Mouse (Mus musculus) urinary bladder, adult 18-20 months (tissue): ENCODE data around the gene Unc5b.
A peak's percentile ranks its signal among the peaks of the same experiment; 100 is the strongest.

Experiments used
- DNase-seq, 2 experiments: peaks; one replicate each; pipeline ENCODE4 v3.0.0; 2022; ENCODE audit warnings: low spot score in 2 of 2, mixed read lengths in 2 of 2

Gene Unc5b

DNA sequence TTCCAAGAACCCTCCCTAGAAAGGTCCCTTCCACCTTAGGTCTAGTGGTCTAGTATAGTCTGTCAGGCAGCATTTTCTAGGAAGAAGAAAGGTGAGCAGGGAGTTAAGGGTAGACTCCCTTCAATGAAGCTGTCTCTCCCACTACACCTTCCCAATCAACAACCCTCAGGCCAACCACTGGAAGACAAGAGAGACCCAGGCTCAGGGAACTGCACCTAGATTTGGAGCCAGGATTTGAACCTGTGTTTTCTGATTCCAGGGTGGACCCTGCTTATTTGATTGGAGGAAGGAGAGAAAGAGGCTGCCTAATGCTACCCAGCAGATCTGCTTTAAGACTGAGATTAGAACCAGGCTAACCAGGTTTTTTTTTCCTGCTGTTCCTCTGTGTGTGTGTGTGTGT lies 10.1 kb downstream of the Unc5b start:
- DNase-seq, result no peak

DNA sequence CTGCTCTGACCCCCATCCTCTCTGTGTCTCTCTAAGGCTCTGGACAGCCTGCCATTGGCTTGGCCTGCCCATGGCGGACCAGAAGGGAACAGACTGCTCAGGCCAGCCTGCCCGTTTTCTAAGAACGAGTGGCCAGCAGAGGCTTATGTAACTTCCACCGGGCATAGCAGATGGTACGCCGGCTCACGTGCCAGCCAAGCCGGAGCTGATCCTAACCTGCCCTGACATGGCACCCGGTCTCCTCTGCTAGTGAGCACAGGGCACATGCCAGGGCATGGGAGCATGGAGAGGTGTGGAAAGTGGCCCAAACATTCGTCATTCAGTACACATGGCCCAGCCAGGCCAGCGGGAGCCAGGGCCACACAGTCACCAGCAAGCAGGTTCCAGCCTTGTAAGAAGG lies 10.8 kb downstream of the Unc5b start:
- peak; percentile 73 to 85 for DNase-seq

DNA sequence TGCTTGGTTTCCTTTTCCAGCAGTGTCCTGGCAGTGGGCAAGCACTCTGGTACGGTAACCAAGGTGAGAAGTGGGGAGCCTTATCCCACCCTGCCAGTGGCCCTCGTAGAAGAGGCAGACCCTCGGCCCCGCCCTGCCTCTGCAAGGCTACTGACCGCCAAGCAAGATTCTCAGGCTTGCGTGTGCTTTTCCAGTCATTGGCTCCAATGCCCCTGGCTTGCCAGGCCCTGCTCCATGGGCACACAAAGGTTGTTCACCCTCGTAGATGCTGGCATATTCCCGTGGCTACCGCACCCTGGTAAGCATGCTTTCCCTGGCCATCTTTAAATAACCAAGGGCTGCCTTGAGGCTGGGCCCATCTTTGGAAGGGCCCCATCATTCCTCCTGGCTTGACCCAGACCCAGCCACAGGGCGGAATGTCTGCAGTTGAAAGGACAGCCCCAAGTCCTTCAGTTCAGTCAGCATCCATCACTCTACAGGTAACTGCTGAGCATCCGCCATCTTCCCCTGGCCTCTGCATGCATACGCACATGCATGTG lies 11.7 kb downstream of the Unc5b start:
- no peak for DNase-seq

DNA sequence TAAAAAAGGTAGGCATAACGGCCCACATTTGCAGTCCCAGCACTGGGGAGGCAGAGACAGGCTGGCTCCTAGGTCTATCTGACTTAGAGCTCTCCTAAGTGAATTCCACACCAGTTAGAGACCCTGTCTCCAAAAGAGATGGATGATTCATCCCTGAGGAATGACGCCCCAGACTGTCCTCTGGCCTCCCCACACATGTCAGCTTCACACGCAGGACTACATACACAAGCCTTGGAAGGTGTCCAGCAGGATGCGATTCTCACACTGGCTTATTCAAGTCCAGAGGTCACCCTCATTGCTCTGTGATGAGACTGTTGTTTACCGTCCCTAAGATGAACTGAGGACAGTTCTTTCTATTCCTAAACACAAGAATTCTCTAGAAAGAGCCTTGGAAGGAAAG lies 12.2 kb downstream of the Unc5b start:
- no peak for DNase-seq

DNA sequence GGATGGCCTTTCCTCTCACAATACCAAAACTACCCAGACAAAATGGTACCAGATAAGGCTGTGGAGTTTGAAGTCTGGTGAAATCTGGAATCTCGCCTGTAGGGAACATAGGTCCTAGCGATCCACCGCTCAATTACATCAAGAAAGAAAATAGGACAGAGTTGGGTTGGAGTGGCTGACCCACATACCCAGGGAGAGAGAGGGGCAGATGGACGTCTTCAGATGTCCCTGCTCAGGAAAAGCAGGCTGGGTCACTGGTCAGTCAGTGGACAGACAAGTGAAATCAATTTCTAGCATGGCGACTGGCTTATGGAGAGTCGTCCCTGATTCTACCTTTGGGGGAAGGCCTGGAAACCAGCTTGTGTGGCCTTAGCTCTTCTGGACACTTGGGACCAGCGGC lies 12.7 kb downstream of the Unc5b start:
- DNase-seq, result no peak

DNA sequence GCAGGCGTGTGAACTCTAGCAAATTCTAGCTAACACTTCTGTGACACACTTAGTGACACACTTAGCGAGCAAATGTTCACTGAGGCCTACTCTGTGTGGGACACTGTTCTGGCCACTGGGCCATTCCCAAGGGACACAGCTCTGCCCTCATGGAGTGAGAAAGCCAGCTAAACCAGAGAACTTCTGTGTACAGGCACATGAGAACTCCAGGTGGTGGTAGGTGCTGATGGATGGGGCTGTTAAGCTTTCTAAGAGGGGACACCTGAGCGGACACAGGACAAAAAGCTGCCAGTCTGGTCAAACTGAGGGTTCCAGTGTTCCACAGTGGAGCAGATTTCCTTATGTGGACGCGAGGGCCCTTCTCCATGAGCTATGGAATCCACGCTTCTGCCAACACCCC lies 13.5 kb downstream of the Unc5b start:
- DNase-seq, result no peak

DNA sequence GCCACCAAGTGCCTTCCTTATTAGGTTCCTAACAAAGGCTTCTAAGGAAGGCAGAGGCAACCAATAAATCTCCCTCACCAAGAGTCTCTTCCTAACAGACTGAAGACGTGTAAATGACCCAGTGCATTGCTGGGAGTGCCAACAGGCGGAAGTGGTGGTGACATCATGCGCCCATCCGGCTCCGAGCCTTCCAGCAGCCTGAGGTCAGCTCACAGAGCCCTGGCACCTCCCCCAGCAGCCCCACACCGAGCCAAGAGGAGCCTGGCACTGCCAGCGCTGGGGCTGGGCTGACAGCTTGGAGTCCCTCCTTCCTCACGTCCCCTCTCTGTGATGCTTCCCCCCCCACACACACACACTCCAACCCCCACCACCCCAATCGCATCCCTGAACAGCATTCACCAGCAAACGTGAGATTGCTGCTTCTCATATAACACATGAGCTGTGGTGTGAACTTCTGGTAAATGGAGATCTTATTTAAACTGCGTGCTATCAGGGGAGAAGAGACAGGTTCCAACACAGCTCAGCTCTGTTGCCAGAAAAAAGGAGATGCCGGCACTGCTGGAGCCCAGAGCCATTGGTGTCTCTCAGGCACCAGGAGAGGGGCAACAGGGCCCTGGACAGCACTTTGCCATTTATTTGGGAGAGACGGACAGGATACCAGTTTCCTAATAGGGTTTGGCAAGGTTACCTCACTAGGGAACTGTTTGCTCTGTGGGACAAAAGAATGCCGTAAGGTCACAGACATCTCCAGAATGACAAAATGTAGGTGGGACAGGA lies 14.3 kb downstream of the Unc5b start:
- DNase-seq, result peak in 1 of 2 experiments; percentile 68

DNA sequence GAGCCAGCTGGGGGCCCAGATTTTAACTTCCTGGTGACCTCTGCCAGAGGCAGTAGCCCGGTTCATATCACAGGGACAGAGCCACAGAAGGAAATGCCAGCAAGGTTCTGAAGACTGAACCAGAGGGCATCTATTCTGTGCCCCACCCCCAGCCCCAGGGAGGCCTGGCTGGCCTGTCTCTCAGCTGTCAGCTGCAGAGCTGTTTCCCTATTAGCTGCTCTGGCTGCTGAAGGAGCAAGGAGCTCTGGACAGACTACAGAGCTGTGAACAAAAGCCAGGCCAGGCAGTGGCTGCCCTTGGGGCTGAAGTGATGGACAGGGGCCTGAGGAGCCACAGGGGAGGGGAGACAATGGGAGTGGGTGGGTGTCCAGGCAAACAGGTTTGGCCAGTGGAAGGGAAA lies 15.5 kb downstream of the Unc5b start:
- no peak for DNase-seq

DNA sequence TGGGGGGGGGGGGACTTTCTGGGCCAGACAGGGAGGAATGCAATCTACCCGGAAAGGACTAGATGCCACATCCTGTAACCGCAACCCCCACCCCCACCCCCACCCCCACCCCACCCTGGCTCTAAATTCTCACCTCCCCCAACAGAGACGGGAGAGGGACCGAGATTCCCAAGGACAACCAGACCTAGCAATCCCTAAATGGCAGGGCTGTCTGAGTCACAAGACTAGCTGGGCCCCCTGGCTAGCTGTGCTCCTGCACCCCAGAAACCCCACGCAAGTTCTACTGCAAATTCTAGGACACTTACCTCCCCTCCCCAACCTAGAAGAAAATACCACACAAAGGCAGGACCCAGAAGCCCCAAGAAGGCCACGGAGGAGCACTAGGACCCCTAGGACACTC lies 16.3 kb downstream of the Unc5b start:
- no peak for DNase-seq

DNA sequence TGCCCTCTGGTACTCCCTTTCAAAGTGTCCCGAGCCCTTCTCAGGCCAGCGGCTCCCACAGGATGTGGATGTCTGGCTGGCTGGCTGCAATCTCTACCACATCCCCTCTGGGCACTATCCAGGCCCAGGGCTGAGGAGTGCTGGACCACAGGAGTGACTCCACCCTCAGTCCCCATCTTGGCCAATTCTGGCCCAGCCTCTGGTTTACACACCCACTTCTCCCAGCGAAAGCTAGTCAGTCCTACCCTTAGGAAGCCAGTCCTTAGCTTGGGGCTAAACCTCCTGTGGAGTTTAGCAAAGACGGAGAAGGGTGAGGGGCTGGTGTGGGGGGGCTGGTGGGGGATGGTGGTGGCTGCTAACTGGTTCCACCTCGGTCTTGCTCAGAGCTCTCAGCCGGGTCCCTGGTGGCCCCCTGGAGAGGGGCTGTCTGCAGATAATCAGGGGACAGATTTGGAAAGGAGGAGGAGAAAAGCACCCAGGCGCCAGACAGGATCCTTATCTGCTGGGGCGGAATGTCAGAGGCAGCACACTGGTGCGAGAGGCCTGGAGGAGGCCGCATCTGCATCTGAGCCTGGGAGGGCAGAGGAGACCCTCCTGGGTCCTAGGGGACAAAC lies 16.8 kb downstream of the Unc5b start:
- no peak for DNase-seq

DNA sequence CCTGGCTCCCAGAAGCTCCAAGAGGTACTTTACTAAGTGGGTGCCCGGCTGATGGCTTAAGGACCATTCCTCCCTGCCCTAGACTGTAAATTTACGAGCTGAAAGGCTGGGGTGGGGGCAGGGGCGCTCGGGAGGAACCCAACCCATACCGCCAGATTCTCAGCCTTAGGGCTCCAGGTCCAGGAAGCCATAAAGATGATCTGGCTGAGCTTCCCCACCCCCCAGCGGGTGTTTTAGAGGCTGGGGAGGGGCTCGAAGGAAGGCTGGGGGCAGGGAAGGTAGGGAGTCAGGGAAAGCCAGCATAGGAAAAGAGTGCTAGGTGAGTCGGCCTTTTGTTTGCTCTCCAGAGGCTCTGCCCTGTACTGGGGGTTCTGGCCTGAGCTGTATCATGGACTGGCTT lies 17.8 kb downstream of the Unc5b start:
- DNase-seq, result no peak

DNA sequence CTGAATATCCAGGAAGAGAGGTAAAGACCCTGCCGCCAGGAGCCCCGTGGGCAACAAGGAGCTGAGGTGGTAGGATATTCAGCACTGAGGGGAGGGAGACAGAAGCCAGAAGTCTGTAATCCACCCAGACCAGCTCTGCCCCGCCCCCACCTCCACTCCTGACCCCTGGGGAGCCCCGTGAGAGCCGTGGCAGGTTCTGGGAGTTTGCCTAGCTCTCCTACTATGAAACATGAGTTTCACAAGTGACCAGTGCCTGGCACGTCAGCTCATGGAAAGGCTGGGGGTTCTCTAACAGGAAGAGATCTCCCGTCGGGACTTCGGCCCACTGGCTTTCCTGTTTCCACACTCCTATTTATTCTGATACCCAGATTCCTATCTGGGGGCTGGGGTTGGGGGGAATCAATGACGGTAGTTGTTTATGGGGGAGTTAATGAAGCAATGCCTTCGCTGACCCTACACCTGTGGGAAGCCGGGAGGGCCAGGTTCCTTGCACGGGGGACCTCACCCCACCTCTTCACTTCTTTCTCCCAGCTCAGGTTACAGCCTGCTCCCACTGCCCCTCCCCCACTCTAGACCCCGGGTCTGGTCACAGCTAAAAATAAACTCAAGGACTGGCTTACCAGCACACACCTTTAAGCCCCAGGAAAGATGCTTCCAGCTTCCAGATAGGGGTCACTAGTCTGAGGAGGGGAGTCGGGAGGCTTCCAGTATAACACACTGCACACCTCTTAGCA lies 19.4 kb downstream of the Unc5b start:
- DNase-seq, result no peak

DNA sequence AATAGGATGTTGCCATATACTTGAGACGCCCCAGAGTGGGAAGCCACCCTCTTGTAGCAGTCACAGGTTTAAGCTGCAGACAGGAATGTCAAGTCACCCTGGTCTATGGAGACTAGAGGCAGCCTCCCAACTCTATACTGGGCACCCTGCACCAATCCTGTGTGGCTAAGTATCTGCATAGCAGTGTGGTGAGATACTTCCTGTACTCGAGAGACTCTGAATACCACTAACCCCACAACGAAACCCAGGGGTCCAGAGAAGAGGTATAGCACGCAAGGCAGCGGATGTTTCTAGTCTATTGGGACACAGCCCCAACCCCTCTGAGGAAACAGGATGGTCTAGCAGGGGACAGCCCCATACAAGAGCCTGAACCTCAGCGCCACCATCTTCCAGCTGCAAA lies 22.9 kb downstream of the Unc5b start:
- no peak for DNase-seq

DNA sequence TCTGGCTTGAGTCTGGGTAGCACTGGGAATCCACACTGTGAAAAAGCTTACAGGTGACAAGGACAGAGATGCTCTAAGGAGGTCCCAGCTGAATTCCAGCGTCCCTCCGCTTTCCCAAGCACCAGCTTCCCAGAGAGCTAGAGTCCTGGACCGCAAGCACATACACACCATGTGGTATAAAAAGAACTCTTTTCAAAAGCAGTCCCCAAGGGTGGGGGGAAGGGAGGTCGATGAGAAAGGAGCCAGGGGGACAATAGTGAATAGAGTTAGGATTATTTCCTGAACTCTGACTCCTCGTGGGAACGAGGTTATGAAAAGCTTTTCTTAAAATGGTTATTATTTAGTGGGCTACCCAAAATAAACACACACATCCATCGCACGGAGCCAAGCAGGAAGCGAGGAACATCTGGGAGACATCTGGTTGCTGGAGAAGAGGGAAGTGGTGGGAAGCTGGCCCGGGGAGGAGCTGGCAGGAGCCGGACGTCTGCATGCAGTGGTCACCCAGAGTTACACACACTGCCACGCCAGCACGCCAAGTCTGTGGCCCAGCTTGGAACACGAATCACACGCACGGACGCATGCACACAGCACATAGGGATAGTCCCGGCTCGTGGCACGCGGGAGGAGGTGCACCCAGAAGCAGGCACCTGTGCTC lies 23.7 kb downstream of the Unc5b start:
- no peak for DNase-seq

DNA sequence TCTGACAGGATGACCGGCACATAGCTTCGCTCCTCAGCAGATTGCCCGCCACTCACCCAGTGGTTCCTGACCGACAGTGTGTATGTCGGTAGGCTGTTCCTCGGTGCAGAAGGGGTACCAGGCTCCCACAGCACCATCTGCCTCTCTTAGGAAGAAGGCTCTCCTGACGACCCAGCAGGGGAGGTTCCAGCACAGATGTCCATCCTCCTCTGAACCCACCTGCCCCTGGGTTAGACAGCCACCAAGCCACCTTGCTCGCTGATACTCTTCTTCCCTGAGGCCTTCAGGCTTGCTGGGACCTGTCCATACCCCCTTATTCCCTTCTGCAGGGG lies 25.2 kb downstream of the Unc5b start:
- no peak for DNase-seq

DNA sequence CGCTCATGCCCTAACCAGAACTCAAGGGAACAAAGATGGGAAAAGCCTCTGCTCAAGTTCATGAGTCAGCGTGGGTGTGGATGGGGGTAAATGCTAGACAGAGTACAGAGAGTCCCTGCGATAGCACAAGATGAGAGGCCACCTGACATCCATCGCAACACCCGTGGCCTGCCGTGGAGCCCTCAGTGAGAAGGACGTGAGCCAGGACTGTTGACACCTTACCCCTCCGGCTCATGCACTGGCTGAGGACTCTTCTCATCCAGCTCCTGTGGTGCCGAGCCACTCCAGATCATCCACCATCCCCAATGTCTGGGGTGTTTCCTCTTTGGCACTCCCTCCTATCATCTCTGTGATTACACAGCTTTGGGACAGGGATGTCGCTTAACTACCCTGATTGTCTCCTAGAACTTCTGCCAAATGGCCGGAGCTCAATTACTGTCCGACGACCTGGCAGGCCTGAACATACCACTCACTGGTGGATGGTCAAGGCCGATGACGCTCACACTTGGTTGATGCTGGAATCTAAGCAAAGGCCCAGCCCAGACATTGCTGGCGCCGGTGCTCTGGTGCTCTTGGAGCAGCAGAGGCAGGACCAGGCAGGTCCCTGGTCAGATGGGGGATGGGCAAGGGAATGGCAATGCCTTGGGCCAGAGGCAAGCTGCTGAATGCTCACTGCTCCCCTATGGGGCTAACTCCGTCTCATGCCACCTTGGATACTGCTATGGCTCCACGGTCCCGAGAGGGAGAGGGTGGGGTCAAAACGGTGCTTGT lies 25.8 kb downstream of the Unc5b start:
- peak in 1 of 2 experiments; percentile 75 for DNase-seq

DNA sequence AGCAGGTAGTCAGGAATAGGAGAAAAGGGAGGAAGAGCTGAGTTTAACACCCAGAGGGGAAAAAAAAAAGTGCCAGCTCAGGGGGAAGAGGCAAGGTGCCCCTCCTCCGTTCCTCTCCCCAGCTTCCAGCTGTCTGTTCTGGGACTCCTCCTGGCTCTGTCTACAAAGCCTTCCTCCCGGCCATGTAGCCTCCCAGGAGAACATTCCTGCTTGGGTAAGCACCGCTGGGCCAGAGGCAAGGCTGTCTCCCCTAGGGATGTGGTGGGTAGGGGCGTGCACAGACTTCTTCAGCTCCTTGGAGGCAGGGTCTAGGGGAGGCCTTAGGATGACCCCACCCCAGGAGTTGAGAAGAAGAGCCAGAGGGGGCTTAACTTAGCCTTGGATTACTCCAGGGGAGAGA lies 26.5 kb downstream of the Unc5b start:
- DNase-seq, result no peak

DNA sequence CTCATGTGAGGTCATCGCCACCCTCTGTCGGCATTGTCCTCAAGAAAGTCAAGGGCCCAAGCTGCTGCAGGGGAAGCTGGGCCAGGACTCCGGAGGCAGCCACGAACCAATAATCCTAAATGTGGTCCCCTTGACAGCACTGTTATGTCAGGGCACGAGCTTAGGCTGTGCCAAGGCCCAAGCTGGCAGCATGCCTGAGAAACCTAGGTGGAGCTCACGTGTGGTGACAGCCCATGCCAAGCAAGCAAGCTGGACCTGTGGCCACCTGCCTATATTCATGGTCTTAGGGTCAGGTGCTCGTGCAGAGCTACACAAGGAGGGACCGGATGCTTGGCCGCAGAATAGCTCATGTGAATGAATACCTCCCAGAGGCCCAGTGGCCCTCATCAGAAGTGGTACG lies 27.4 kb downstream of the Unc5b start:
- peak in 1 of 2 experiments; percentile 59 for DNase-seq

DNA sequence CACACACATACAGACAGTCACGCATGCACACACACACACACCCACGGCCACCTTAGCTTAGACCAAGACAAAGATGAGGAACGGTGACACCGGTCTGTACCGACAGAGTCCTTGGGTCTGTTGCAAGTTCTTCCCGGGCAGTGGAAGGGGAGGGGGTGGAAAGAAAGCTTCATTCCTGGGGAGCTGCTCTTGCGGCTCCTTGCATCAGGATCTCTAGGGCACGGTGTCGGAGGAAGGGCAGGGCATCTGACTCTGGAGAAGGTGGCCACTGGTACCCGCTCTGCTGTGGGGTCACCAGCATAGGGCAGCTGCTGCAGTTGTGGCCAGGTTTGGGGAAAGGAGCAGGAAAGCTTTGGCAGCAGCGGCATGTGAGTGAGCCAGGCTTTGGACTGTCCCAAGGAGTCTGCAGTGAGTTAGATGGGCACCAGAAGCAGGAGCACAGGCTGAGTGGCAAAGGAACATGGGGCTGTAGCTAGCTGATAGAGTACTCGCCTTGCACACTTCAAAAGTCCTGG lies 29.4 kb downstream of the Unc5b start:
- DNase-seq, result no peak

DNA sequence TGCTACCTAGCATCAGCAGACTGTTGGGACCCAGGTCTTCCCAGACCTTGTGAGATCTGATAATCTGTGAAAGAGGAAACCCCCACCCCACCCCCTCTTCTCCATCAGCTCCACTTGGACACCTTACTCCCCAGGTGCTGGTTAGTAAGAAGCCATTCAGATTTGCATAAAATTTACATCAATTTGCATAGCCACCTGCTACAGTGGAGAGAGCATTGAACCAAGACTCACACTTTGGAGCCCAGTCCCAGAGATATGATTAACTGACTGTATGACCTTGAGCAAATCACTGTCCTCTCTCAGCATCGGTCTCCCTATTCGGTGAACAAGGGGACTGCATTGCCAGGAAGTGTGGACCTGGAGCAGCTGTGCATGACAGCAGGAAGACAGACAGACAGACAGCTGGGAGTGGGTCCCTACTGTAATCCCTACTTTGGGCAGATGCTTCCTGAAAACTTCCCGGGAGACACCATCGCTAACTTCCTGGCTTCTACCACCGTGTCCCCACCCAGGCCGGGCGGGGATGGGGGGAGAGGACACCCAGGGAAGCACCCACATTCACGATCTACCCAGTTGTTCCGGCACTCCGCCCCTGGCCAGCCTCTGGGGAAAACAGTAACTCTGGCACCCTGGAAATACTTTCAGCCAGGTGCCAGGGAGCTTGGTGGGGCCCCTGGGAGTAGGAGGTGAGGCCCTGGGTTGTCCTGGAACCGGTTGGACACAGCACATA lies 30.0 kb downstream of the Unc5b start:
- DNase-seq, result no peak
